Mouse (Mus musculus) cerebellum, adult 2 months (tissue): Measurements from ENCODE around the gene Carmil2. TPM values are rescaled to one million over a fixed set of nuclear protein-coding genes. Genes with fewer than 3 reads are reported as not detected.
A peak's percentile ranks its signal among the peaks of the same experiment; 100 is the strongest.

Source experiments
- DNase-seq, 2 experiments: peaks; one replicate each; pipeline ENCODE4 v3.0.0; 2021
- H3K27ac ChIP-seq: fragments of 200-500 bp; 2 replicates; pipeline ENCODE4 v1.5.1; 2012; ENCODE audit warnings: low read length, control low read depth, inconsistent platforms; ENCODE audit not compliant: insufficient read depth
- H3K27me3 ChIP-seq: fragments of 200-500 bp; 2 replicates; pipeline ENCODE4 v1.6.1; 2012; ENCODE audit warnings: inconsistent platforms, mild to moderate bottlenecking, low read length, moderate library complexity; ENCODE audit not compliant: control insufficient read depth, insufficient read depth
- H3K4me1 ChIP-seq: fragments of 200-500 bp; 2 replicates; pipeline ENCODE4 v1.6.1; 2011; ENCODE audit warnings: low read length; ENCODE audit not compliant: control insufficient read depth, insufficient read depth
- H3K4me3 ChIP-seq: fragments of 200-500 bp; replicated peaks from 2 replicates; pipeline ENCODE3; 2011; ENCODE audit warnings: mild to moderate bottlenecking, low read depth, low read length, control low read depth; ENCODE audit not compliant: insufficient read depth
- CTCF ChIP-seq: fragments of 200-500 bp; IDR thresholded peaks from 2 replicates; pipeline ENCODE4 v1.5.1; 2011; ENCODE audit warnings: low read depth, mild to moderate bottlenecking, control low read depth, low read length, moderate library complexity, borderline replicate concordance; ENCODE audit not compliant: insufficient read depth
- POLR2A ChIP-seq: fragments of 200-500 bp; IDR thresholded peaks from 2 replicates; pipeline ENCODE4 v1.6.1; 2011; ENCODE audit warnings: low read length, control low read depth, borderline replicate concordance; ENCODE audit not compliant: insufficient read depth
- WGBS: fragments of 180-500 bp; shearing (Covaris S2); methylation state at CpG from one replicate; pipeline ENCODE4 v1.1.7; 2018; 5-methylcytosine and 5-hydroxymethylcytosine counted together
- polyA plus RNA-seq: library from polyadenylated mRNA; depleted of rRNA; stranded (reverse); fragments of >200 nt; gene quantifications from 2 replicates; pipeline ENCODE4 v1.2.3, GENCODE M21; 2012

Carmil2 gene
- polyA plus RNA-seq, 1 experiment: 72.1 TPM

DNA sequence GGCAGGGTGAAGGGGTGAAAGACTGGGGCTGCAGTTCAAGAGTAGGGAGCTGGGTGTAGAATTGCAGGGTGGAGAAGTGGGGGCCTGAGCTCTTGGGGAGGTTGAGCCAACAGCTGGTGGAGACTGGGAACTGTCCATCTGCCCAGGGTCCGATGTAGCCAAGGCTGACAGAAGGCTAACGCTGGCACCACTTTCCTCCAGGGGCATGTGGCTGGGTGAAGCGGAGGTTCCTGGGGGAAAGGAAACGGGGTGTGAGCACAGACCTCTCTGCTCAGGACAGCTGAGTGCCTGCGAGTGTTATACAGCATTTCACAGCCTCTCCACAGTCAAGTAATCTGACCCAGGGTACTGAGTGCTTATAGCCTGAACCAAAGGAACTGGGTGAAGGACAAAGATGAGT lies 12.7 kb downstream of the Carmil2 start:
- Histone ChIP-seq H3K27me3 (no peaks in the 10 kb centered on the region), H3K27ac (no peak overlapping the region), H3K4me1 (peaks cover 39% of the 10 kb centered on the region), H3K4me3 (no peak overlapping the region)
- no peak for TF ChIP-seq POLR2A
- TF ChIP-seq CTCF: no peak
- WGBS: 15% methylated on average over 5 of the region's 5 CpGs
- no peak for DNase-seq

- H3K4me1 ChIP-seq: peaks cover 49% of the 10 kb centered on the region
- no peak overlapping the region for H3K4me3 ChIP-seq
- WGBS: 73% methylated on average over 11 of the region's 11 CpGs
- DNase-seq: no peak
- no peaks in the 10 kb centered on the region for H3K27me3 ChIP-seq
- no peak overlapping the region for H3K27ac ChIP-seq
- TF ChIP-seq POLR2A (no peak), CTCF (no peak)
Observed at GRCm38 (mm10) chr8:105699488-105700215, 13.6 kb downstream of the Carmil2 start.

- Histone ChIP-seq H3K27ac (peak overlapping the region; percentile 27; the same call in 1 of the 2 replicates), H3K4me1 (peaks cover 46% of the 10 kb centered on the region), H3K27me3 (no peaks in the 10 kb centered on the region), H3K4me3 (peak overlapping the region; percentile 84)
- DNase-seq: peak in 1 of 2 experiments; percentile 72
- WGBS: under 1% methylated on average over 21 of the region's 21 CpGs
- TF ChIP-seq CTCF: no peak
- TF ChIP-seq POLR2A: no peak
Observed at GRCm38 (mm10) chr8:105700566-105700965, 14.5 kb downstream of the Carmil2 start.

DNA sequence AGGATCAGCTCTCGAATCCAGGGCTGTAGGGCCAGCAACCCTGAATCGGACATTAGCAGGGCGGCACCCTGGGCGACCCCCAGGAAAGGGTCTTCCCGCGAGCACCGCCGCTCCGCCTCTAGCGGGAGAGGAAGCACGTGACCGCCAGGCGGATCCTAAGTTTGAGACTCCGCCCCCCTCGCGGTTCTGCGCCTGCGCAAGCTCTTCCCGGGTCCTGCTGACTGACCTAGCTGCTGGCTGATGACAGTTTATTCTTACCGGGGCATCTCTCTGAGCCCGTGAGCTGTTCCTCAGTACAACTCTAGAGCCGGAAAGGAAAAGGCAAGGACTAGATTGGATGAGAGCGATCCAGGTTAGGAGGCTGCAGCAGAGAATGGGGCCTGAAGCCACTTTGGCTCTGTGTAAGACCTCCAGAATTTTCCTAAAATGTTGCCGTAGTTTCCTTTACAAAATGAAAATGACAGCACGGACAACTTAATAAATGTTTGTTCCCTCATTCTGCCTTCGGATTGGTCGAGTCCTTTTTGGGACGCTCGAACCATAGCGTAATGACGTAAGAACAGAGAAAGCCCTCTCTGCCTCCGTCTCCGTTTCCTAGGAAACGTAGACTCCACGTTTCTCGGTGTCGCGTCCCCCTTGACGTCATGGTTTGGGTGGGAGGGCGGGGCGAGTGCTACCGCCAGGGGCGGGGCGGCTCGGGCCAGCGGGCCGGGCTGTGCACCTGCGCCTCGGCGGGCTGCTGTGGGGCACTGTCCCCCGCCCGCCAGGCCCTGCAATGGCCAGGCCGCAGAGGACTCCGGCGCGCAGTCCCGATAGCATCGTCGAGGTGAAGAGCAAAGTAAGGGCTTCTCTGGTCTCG lies 15.1 kb downstream of the Carmil2 start, which contains the start of the genes Acd and Pard6a:
TSS of gene Acd (minus strand) at position 137 of the 859 bp plus-strand sequence.
TSS of gene Pard6a (plus strand) at position 183 of the 859 bp plus-strand sequence.
- Histone ChIP-seq H3K27ac (peak within 1 kb of the TSS; percentile 98), H3K27me3 (no peaks in the 10 kb centered on the region), H3K4me3 (peak within 1 kb of the TSS; percentile 99), H3K4me1 (peaks cover 45% of the 10 kb centered on the region)
- peak; percentile 93 to 96 for DNase-seq
- peak; percentile 85 for TF ChIP-seq POLR2A
- TF ChIP-seq CTCF: no peak
- WGBS: under 1% methylated on average over 60 of the region's 60 CpGs

DNA sequence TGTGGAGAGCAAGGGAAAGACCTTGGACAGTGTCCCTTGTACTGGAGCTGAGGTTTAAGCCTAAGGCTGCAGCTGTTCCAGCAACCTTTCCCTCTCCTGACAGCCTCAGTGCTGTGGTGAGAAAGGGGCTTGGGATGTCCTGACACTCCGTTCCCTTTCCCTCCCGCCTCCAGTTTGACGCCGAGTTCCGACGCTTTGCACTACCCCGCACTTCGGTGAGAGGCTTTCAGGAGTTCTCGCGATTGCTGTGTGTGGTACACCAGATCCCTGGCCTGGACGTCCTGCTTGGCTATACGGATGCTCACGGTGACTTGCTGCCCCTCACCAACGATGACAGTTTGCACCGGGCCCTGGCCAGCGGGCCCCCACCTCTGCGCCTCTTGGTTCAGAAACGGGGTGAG lies 15.9 kb downstream of the Carmil2 start:
- WGBS: 15% methylated on average over 18 of the region's 18 CpGs
- TF ChIP-seq CTCF: no peak
- no peak for TF ChIP-seq POLR2A
- peak; percentile 56 to 62 for DNase-seq
- Histone ChIP-seq H3K4me3 (peak overlapping the region; percentile 99), H3K4me1 (peaks cover 46% of the 10 kb centered on the region), H3K27ac (peak overlapping the region; percentile 98), H3K27me3 (no peaks in the 10 kb centered on the region)

DNA sequence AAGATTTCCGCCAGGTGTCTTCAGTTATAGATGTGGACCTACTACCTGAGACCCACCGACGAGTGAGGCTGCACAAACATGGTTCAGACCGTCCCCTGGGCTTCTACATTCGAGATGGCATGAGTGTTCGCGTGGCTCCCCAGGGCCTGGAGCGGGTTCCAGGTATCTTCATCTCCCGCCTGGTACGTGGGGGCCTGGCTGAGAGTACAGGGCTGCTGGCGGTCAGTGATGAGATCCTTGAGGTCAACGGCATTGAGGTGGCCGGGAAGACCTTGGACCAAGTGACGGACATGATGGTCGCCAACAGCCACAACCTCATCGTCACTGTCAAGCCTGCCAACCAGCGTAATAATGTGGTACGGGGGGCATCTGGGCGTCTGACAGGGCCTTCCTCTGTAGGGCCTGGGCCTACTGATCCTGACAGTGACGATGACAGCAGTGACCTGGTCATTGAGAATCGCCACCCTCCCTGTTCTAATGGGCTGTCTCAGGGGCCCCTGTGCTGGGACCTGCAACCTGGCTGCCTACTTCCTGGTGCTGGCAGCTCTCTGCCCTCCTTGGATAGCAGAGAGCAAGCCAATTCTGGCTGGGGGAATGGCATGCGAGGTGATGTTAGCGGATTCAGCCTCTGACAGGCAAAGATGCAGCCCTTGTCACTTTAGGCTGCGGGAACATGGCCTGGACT lies 16.8 kb downstream of the Carmil2 start:
- H3K4me1 ChIP-seq: peaks cover 43% of the 10 kb centered on the region
- H3K27me3 ChIP-seq: no peaks in the 10 kb centered on the region
- H3K27ac ChIP-seq: peak overlapping the region; percentile 98
- 39% methylated on average over 24 of the region's 24 CpGs for WGBS
- peak; percentile 63 for DNase-seq
- TF ChIP-seq CTCF: no peak
- no peak for TF ChIP-seq POLR2A
- H3K4me3 ChIP-seq: peak overlapping the region; percentile 99

- TF ChIP-seq POLR2A (no peak), CTCF (no peak)
- H3K4me3 ChIP-seq: peak overlapping the region; percentile 23
- peak; percentile 57 to 69 for DNase-seq
- H3K4me1 ChIP-seq: peaks cover 46% of the 10 kb centered on the region
- WGBS: 21% methylated on average over 34 of the region's 34 CpGs
- H3K27ac ChIP-seq: peak overlapping the region; percentile 98
- no peaks in the 10 kb centered on the region for H3K27me3 ChIP-seq
Observed at GRCm38 (mm10) chr8:105704146-105704812, 18.2 kb downstream of the Carmil2 start.

DNA sequence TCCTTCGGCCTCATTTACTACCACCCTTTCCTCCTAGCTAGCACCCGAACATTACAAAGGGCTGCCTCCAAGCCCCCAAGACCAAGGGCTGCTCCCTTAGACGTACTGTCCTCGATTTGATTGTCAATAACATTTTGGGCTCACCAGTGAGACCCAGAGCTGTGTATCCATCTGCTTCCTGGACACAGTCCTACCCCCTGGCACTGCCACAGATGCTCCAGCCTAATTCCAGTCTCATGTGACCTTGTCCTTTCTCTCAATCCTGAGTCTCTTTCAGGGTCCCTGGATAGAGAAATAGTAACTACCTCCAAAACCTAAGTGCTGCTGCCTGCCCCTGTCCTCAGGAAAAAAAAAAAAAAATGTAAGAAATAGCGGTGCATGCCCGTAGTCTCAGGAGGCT lies 18.9 kb downstream of the Carmil2 start:
- DNase-seq: peak; percentile 88 to 92
- Histone ChIP-seq H3K4me3 (peak overlapping the region; percentile 27), H3K4me1 (peaks cover 40% of the 10 kb centered on the region), H3K27ac (peak overlapping the region; percentile 98), H3K27me3 (no peaks in the 10 kb centered on the region)
- TF ChIP-seq CTCF (no peak), POLR2A (peak; percentile 39; the same call in 1 of the 2 replicates)
- 9% methylated on average over 6 of the region's 6 CpGs for WGBS
